Mouse (Mus musculus) ovary, adult 18-20 months (tissue): Measurements from ENCODE around the gene Hhip.
"Not testable (repeated sequence)": the region's sequence is repeated elsewhere in the genome, so short reads cannot be mapped to it uniquely, and the experiment has no call there.

Source experiments
- DNase-seq: peaks from one replicate; pipeline ENCODE4 v3.0.0; 2022; ENCODE audit warnings: low spot score, mixed read lengths

Gene Hhip

DNA sequence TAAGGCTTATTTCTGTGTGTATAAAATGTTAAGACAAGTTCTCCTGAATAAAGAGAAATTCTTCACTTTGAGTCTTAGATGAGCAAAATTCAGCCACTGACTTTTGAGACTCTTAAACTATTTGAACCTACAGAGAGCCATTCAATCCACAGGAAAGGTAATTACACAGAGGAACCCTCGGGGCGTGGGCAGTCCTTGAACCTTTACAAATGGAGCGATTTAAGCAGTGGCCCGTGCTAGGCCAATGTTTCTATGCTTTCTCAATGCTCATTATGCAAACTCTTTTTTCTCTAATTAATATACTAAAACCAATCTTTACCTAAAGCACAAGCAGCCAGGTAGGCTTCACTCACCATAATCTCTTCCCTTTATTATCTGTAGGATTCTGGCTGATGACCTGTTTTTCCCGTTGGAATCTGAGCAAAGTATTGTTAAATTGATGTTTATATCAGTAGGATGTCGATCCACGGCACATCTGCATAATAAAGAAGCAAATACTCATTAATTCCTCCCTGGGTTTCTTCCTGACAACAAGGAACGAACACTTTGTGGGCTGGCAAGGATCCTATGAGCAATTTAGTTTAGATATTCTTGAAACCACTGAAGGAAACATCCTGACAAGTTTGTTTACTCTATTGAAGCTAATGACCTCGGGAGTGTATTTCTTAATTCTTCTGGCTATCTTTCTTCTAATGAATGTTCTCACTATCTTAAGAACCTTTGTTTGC is 65.5 kb downstream of the Hhip start:
- no peak for DNase-seq

DNA sequence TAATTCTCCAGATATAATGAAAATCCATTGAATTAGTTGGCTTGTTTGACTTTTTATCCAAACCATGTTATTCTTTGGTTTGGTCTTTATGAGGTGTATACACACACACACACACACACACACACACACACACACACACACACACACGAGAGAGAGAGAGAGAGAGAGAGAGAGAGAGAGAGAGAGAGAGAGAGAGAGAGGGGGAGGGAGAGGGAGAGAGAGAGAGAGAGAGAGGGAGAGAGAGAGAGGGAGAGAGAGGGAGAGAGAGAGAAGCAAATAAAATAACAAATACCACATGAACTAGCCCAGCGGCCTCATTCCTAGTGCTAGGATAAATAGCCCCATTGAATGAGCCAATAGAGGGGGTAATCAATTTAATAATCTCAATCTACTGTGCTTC is 66.4 kb downstream of the Hhip start:
- DNase-seq = not testable (repeated sequence)

DNA sequence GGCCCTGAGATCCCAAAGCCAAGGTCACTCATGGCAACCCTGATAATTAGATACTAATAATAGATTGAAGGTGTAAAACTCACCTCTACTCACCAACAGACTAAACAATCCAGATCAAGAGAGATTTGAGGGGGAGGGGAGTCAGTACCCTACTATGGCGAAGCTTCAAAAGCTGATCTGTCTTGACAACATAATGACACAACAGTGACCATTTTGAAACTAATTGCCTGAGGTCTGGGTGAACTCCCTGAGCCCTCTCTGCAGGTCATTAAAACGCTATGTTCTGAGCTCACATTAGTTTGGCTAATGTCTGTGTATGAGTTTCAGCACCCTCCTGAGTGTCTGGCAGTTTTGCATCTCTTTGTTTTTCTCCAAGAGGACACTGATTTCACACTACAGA is 72.9 kb downstream of the Hhip start:
- no peak for DNase-seq

DNA sequence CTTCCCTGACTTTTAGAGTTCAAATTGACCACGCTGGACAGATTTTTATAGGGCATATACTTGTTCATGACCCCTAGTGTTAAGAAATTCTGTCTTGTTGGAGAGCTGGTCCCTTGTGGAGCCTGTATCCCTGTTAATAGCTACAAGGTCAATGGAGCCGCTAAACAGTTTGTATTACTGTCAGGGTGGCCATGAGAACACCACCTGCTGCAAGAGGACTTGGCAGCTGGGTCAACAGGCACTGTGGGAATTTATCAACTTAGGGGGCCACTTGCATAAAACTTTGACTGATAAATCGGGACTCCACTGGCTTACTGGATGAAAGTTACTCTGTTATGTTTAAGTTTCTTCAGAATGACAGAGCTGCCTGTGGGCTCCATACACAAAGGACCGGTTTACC is 75.7 kb downstream of the Hhip start:
- DNase-seq = peak; percentile 14

DNA sequence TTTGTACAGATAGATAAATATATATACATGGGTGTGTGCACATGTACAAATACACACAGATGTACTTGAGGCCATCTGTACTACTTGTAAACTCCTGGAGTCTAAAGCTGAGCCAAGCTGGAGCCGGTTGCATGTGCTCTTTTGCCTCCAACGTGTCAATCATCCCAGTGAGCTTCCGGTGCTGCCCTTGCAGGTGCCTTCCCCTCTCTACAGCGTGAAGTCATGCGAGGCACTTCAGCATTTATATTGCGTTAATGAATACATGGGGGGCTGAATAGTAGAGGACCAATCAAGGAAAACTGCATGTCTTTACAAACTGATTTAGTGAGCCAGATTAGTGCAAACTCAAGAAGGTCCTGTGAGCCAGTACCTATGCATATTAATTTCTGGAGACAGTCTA is 91.6 kb downstream of the Hhip start:
- DNase-seq = no peak

DNA sequence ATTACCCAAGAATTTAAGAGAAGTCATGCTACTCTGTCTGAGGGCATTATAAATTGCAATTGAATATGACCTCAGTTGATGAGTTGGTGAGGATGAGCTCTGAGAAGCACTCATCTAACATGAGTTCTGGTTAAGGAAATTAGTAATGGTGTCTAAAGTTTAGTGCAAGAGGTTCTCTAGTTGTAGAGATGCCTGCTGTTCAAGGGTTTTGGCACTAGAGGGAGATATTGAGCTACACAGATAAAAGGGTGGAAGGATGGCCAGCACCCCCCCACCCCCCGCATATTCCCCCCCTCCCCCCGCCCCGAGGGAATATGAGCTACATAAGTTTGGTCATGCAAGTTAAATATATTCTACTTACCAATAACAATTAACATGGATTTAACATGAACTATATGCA is 104.9 kb downstream of the Hhip start:
- DNase-seq = no peak

DNA sequence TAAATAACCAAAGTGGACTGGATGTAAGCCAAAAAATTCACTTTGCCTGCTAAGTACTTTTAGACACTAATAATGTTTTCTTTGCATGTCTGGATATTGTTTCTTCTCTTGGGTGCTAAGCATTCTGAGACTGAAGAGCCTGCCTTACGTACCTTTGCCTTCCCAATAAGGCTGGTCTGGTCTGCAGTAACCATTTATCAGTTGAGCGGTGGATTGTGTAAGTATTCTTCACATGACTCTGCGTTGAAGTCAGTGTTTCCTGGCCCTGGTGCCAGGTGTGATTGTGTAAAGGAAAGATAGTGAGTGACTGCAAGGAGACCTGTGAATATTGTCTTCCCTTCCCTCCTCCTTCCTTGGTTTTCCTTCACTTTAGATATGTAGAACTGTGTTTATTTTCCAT is 107.4 kb downstream of the Hhip start:
- no peak for DNase-seq

DNA sequence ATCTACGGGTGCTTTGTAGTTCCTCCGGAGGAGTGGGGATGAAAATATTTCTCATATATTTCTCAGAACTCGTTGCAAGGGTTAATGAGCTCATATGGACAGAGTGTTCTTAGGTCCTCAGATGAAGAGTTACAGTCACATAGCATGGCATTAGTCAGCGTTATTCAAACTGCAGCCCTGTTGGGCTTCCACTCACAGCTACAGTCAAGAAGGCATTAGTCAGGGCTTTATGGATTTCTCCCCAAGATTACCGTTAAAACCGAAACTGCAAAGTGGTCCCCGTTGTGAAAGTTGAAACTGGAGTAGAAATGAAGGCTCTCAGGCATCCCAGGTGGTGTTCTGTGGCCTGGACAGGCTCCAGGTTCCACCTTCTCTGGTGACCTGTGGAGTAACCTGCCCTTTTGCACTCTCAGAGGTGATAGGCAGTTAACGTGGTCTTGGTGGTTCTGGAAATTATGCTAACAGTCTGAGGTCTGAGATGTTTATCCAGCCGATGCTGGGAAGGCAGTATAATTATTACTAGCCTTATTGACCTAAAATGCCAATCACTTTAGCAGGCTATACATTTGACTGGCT is 112.2 kb downstream of the Hhip start:
- no peak for DNase-seq

DNA sequence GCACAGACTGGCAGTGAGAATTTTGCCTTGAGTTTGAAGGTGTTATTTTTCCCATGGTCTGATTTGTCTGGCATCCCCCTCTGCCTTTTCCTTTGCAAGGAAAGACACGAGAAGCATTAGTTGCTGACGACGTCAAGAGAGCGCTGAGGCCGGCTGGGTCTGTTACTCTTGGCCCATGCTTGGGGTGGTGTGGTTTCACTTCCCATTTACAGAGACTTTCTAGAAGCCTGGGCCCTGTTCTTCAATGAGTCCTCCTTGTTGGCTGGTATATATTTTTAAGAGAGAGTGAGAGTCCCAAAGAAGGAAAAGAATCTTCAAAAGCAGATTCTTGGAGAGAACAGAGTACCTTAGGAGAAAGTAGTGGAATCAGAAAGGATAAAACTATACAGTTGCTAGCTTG is 116.7 kb downstream of the Hhip start:
- no peak for DNase-seq

DNA sequence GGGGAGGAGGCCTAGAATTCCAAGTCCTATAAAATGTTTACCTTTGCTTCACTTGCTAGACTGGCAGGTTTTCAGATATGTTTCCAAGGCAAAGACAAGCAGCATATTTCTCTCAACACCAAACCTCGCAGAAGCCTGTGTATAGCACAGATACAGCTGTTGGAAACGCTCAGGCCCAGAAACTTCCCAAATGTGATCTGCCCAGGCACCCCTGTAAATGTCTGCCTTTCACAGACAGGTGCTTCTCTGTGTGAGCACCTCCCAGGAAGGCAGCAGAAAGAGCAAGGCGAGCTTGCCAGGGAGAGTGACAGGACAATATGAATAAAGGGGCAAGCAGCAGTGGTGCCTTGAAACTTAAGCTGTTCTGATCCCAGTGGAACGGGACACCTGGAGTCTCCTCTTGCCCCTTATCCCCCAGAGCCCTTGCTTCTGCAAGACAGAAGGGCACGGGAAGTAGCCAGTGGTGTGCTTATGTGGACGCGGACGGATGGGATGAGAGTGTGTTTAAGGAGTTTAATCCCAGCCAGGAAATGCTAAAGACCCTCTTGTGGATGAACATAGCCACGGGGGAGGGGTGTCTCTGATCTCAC is 120.9 kb downstream of the Hhip start:
- DNase-seq = no peak

DNA sequence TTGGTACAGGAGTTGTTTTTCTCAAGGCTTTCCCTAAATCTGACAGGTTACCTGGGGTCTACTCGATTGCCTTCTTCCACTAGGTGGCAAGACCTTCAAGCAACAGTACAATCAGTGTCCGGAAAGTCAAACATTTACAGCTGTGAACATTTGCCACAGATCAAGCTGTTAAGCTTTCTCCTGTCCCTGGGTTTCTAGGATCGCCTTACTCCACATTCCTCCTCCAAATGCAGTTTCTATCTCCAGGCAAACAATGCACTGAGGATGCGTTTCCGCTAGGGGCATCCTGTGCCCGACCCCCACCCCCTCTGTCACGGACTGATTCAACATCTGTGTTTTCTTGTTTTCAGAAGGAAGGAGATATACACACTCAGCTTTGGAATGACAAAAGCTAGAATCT is 122.0 kb downstream of the Hhip start:
- no peak for DNase-seq

DNA sequence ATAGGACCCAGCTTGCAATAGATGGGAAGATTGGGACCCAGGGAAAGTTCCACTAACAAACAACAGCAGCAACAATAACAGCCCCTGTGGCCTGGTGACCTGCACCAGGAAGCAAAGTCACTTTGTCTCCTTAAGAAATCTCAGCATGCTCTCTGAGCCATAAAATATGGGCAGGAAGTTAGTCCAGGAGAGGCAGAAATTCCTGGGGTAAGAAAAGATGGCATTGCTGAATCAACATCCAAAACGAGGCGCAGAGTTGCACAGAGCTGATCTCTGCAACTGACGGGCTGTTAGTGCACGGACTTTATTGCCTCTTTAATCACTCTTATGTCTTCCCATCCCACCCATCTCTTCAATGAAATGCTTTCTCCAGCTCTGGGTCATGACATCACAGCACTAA is 128.6 kb downstream of the Hhip start:
- DNase-seq = no peak

DNA sequence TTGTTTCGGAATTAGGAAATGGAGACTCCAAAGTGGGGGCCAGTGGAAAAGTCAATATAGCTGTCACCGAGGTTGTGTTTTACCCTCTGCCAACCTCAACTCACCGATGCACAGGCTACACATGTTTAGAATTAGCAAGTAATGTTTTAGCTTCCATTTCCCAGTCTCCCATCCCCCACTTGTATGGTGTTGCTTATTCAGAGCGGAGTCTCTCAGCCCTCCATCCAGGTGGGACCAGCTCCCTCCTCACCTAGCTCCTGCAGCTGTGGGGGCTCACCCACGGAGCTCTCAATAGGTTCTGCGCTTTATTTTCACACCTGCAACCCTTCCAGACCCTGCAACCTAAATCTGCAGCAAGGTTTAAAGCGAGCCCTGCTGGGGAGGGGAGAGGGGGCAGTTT is 140.6 kb downstream of the Hhip start:
- DNase-seq = no peak
